Mouse (Mus musculus) liver, adult 2 months (tissue): Measurements from ENCODE around the gene Spry1. TPM values are rescaled to one million over a fixed set of nuclear protein-coding genes. Genes with fewer than 3 reads are reported as not detected.

ENCODE experiments used
- DNase-seq: peaks from one replicate; pipeline ENCODE4 v3.0.0-alpha.2; 2011; ENCODE audit warnings: low read depth, low spot score; ENCODE audit errors: extremely low read depth
- H3K27ac ChIP-seq: fragments of 200-500 bp; replicated peaks from 2 replicates; pipeline ENCODE4 v1.5.1; 2012; ENCODE audit warnings: low read depth, mild to moderate bottlenecking, control low read depth, inconsistent platforms, low read length; ENCODE audit not compliant: insufficient read depth
- H3K27me3 ChIP-seq: fragments of 200-500 bp; 2 replicates; pipeline ENCODE4 v1.6.1; 2012; ENCODE audit warnings: mild to moderate bottlenecking, moderate library complexity, low read length, inconsistent platforms; ENCODE audit not compliant: control insufficient read depth, insufficient read depth
- H3K36me3 ChIP-seq: fragments of 200-500 bp; 2 replicates; pipeline ENCODE4 v1.6.1; 2012; ENCODE audit warnings: low read length, inconsistent platforms; ENCODE audit not compliant: control insufficient read depth, insufficient read depth
- H3K4me1 ChIP-seq: fragments of 200-500 bp; 2 replicates; pipeline ENCODE4 v1.6.1; 2011; ENCODE audit warnings: low read length; ENCODE audit not compliant: control insufficient read depth, insufficient read depth
- H3K4me3 ChIP-seq: fragments of 200-500 bp; 2 replicates; pipeline ENCODE4 v1.5.1; 2011; ENCODE audit warnings: low read depth, mild to moderate bottlenecking, control low read depth, low read length, moderate library complexity; ENCODE audit not compliant: insufficient read depth
- H3K79me2 ChIP-seq: fragments of 200-500 bp; 2 replicates; pipeline ENCODE4 v1.6.1; 2012; ENCODE audit warnings: inconsistent platforms, mild to moderate bottlenecking, low read length, moderate library complexity; ENCODE audit not compliant: control insufficient read depth, insufficient read depth
- H3K9ac ChIP-seq: fragments of 200-500 bp; 2 replicates; pipeline ENCODE4 v1.6.1; 2012; ENCODE audit warnings: low read depth, mild to moderate bottlenecking, control low read depth, inconsistent platforms, low read length
- CTCF ChIP-seq: fragments of 200-500 bp; IDR thresholded peaks from 2 replicates; pipeline ENCODE4 v1.5.1; 2011; ENCODE audit warnings: low read depth, low read length, control low read depth
- POLR2A ChIP-seq: fragments of 200-500 bp; IDR thresholded peaks from 2 replicates; pipeline ENCODE4 v1.6.1; 2011; ENCODE audit warnings: low read length, control low read depth; ENCODE audit not compliant: insufficient read depth; ENCODE audit errors: extremely low read depth
- WGBS: fragments of 180-500 bp; shearing (Covaris S2); methylation state at CpG from one replicate; pipeline ENCODE4 v1.1.7; 2018; 5-methylcytosine and 5-hydroxymethylcytosine counted together
- polyA plus RNA-seq: library from polyadenylated mRNA; depleted of rRNA; stranded (reverse); fragments of >200 nt; gene quantifications from 2 replicates; pipeline ENCODE4 v1.2.3, GENCODE M21; 2012
- total RNA-seq: library from RNA; depleted of rRNA; stranded (reverse); fragments of >200 nt; gene quantifications from 2 replicates; pipeline ENCODE4 v1.2.3, GENCODE M21; 2014

Gene Spry1
- total and polyA plus RNA-seq, 2 experiments, result 2.8 to 5.9 TPM

DNA sequence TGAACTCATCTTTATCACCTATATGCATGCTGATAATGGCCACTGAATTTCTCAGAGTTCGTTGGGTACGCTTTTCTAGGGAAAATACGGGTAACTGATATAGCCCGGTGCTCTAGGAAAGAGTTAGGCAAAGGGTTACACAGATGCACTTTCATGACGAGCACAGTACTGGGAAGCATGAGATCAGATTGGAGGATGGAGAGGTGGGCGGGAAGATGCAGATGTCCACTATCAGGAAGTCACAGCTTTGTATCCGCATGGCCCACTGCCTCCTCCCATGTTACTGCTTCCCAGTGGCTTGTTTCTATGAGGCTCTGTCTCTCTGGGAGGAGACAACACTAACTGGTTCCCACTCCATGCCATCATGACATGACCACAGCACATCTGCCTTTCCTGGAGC is 36.9 kb upstream of the Spry1 start:
- no peak for DNase-seq
- Histone ChIP-seq H3K36me3 (no peaks in the 10 kb centered on the region), H3K9ac (no peak overlapping the region), H3K4me3 (no peak overlapping the region), H3K79me2 (no peaks in the 10 kb centered on the region), H3K27ac (no peak overlapping the region), H3K27me3 (no peaks in the 10 kb centered on the region), H3K4me1 (no peaks in the 10 kb centered on the region)
- 89% methylated on average over 7 of the region's 7 CpGs for WGBS
- TF ChIP-seq CTCF (no peak), POLR2A (no peak)

DNA sequence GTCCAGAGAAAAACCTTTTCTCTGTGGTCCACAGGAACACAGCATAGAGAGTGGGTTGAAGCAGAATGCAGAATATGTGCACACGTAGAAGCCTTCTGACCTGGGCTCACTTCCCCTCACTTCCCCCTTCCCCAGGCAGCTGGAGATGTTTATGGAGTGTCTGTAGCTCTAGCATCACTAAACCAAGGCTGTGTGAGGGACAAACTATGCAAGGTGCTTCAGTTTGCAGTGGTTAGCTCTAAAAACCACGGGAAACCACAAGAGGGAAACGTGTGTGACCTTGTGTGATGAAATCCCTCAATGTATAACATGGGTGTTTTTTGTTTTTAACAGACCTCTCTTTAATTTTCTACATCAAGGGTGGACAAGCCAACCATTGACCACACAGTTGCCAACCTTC is 36.2 kb upstream of the Spry1 start:
- H3K36me3 ChIP-seq, result no peaks in the 10 kb centered on the region
- no peaks in the 10 kb centered on the region for H3K4me1 ChIP-seq
- WGBS, result 84% methylated on average over 3 of the region's 3 CpGs
- DNase-seq, result no peak
- no peaks in the 10 kb centered on the region for H3K79me2 ChIP-seq
- TF ChIP-seq CTCF (no peak), POLR2A (no peak)
- no peak overlapping the region for H3K9ac ChIP-seq
- no peak overlapping the region for H3K27ac ChIP-seq
- H3K27me3 ChIP-seq, result no peaks in the 10 kb centered on the region
- no peak overlapping the region for H3K4me3 ChIP-seq

DNA sequence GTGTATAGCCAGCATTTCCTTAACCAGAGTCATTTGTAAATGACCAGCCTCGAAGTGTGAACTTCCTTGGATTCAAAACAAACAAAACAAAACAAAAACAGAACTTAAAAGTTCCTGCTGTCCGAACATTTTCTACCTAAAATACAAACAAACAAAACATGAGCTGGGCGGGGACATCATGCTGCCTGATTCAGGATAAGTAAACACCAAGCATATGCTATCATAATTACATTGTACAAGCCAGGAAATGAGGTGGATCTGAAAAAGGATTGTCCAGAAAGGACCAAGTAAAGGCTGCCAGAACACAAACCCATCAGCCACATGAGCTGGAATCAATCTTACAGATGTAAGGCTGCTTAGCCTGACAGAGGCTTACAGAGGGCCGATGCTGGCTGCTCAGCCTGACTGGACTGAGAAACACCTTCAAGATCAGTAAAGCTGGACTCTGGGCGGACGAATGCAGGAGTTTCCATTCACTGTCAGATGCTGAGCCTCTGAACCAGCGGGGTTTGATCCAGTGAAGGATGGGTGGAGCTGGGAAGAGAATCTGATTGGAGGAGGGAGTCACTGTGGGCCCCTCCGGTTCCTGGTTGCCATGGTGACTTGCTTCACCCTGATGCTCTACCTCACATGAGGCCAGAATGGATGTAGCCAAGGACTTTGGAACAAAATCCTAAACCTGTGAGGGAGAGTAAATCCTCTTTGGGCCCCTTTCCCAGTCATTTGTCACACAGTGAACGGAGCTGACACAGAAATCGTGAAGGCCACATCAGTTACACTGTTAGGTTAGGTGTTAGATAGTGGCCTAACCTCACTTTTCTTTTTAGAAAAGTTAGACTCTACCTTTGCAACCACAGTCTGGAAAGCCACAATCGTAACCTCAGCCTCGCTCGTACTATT is 34.5 kb upstream of the Spry1 start:
- TF ChIP-seq POLR2A, result no peak
- TF ChIP-seq CTCF, result no peak
- Histone ChIP-seq H3K4me1 (no peaks in the 10 kb centered on the region), H3K27ac (no peak overlapping the region), H3K79me2 (no peaks in the 10 kb centered on the region), H3K4me3 (no peak overlapping the region), H3K27me3 (no peaks in the 10 kb centered on the region), H3K9ac (no peak overlapping the region), H3K36me3 (no peaks in the 10 kb centered on the region)
- 72% methylated on average over 13 of the region's 13 CpGs for WGBS
- no peak for DNase-seq

GRCm38 (mm10) chr3:37605876-37606238 is 33.9 kb upstream of the Spry1 start:
- Histone ChIP-seq H3K4me1 (no peaks in the 10 kb centered on the region), H3K36me3 (no peaks in the 10 kb centered on the region), H3K4me3 (no peak overlapping the region), H3K9ac (no peak overlapping the region), H3K27me3 (no peaks in the 10 kb centered on the region), H3K79me2 (no peaks in the 10 kb centered on the region), H3K27ac (no peak overlapping the region)
- 82% methylated on average over 10 of the region's 10 CpGs for WGBS
- TF ChIP-seq CTCF (no peak), POLR2A (no peak)
- no peak for DNase-seq

DNA sequence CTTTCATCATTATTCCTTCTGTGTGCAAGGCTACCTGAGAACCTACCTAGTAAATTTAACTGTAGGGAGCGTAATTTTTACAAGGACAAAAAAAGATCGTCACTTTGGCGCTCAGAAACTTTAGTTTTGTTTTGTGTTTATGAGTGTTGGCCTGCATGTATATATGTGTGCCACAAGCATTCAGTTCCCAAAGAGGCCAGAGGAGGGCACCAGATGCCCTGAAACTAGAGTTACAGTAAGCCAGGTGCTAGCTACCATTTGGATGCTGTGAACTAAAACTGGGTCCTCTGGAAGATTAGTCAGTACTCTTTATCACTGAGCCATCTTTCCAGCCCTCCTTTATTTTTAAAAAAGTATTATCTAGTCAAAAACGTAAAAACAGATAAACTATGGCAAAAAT is 30.8 kb upstream of the Spry1 start:
- H3K9ac ChIP-seq, result no peak overlapping the region
- no peaks in the 10 kb centered on the region for H3K27me3 ChIP-seq
- no peaks in the 10 kb centered on the region for H3K36me3 ChIP-seq
- WGBS, result 91% methylated on average over 4 of the region's 4 CpGs
- H3K4me3 ChIP-seq, result no peak overlapping the region
- H3K4me1 ChIP-seq, result no peaks in the 10 kb centered on the region
- no peaks in the 10 kb centered on the region for H3K79me2 ChIP-seq
- TF ChIP-seq POLR2A, result no peak
- peak; percentile 18; the same call in 1 of the 2 replicates for TF ChIP-seq CTCF
- H3K27ac ChIP-seq, result no peak overlapping the region
- DNase-seq, result no peak

GRCm38 (mm10) chr3:37610670-37611069 is 29.1 kb upstream of the Spry1 start:
- 89% methylated on average over 2 of the region's 2 CpGs for WGBS
- Histone ChIP-seq H3K36me3 (no peaks in the 10 kb centered on the region), H3K4me3 (no peak overlapping the region), H3K9ac (no peak overlapping the region), H3K27me3 (no peaks in the 10 kb centered on the region), H3K79me2 (no peaks in the 10 kb centered on the region), H3K4me1 (no peaks in the 10 kb centered on the region), H3K27ac (no peak overlapping the region)
- peak; percentile 6 for DNase-seq
- TF ChIP-seq POLR2A (no peak), CTCF (no peak)
